Mouse (Mus musculus) layer of hippocampus, adult 2 months (tissue): ENCODE data around the gene Defb22. TPM values are rescaled to one million over a fixed set of nuclear protein-coding genes. Genes with fewer than 3 reads are reported as not detected.
A peak's percentile ranks its signal among the peaks of the same experiment; 100 is the strongest.

Experiments used
- DNase-seq, 2 experiments: peaks; one replicate each; pipeline ENCODE4 v3.0.0; 2022; ENCODE audit warnings: low spot score in 2 of 2
- H3K27ac ChIP-seq: fragments of 200-600 bp; 2 replicates; pipeline ENCODE4 v1.8.1; 2022
- H3K4me3 ChIP-seq: fragments of 200-600 bp; 2 replicates; pipeline ENCODE4 v1.8.1; 2022; ENCODE audit warnings: mild to moderate bottlenecking
- CTCF ChIP-seq: fragments of 200-600 bp; conservative IDR thresholded peaks from 2 replicates; pipeline ENCODE4 v1.8.1; 2022; ENCODE audit warnings: antibody characterized with exemption, mild to moderate bottlenecking, moderate library complexity
- total RNA-seq, 2 experiments: library from RNA; stranded (reverse); gene quantifications; 2 replicates each; pipeline ENCODE4 v1.2.3; 2021

Defb22 gene
- total RNA-seq, 2 experiments from 2014 or later: not detected

- Histone ChIP-seq H3K27ac (no peak within 1 kb of the TSS), H3K4me3 (no peak within 1 kb of the TSS)
- TF ChIP-seq CTCF: peak; percentile 46
- DNase-seq: no peak
Measured at GRCm38 (mm10) chr2:152464570-152465150, 25.3 kb downstream of the Defb22 start, which contains the start of gene Defb23. Gene Defb23, minus strand, starts transcription at chr2:152464620.

GRCm38 (mm10) chr2:152459241-152459640 lies 30.7 kb downstream of the Defb22 start:
- H3K4me3 ChIP-seq: no peak overlapping the region
- DNase-seq: no peak

GRCm38 (mm10) chr2:152452101-152452781 lies 37.7 kb downstream of the Defb22 start:
- Histone ChIP-seq H3K27ac (no peak overlapping the region), H3K4me3 (no peak overlapping the region)
- no peak for TF ChIP-seq CTCF
- no peak for DNase-seq

More at GRCm38 (mm10) chr2:152459241-152459640, 30.7 kb downstream of the Defb22 start:
- TF ChIP-seq CTCF: no peak
- no peak overlapping the region for H3K27ac ChIP-seq

GRCm38 (mm10) chr2:152450241-152450640 lies 39.7 kb downstream of the Defb22 start:
- TF ChIP-seq CTCF: peak; percentile 76
- peak; percentile 46 to 79 for DNase-seq
- H3K27ac ChIP-seq: no peak overlapping the region
- no peak overlapping the region for H3K4me3 ChIP-seq

- TF ChIP-seq CTCF: no peak
- H3K27ac ChIP-seq: no peak overlapping the region
- DNase-seq: no peak
- no peak overlapping the region for H3K4me3 ChIP-seq
Measured at GRCm38 (mm10) chr2:152447461-152447860, 42.5 kb downstream of the Defb22 start.

GRCm38 (mm10) chr2:152446642-152447041 lies 43.3 kb downstream of the Defb22 start:
- Histone ChIP-seq H3K4me3 (no peak overlapping the region), H3K27ac (no peak overlapping the region)
- TF ChIP-seq CTCF: no peak
- no peak for DNase-seq

GRCm38 (mm10) chr2:152443281-152443680 lies 46.7 kb downstream of the Defb22 start:
- Histone ChIP-seq H3K27ac (no peak overlapping the region), H3K4me3 (no peak overlapping the region)
- DNase-seq: peak; percentile 32 to 35
- no peak for TF ChIP-seq CTCF

GRCm38 (mm10) chr2:152442322-152442721 lies 47.6 kb downstream of the Defb22 start:
- no peak overlapping the region for H3K27ac ChIP-seq
- H3K4me3 ChIP-seq: no peak overlapping the region
- TF ChIP-seq CTCF: no peak
- DNase-seq: no peak

GRCm38 (mm10) chr2:152439833-152440232 lies 50.1 kb downstream of the Defb22 start:
- no peak for DNase-seq
- no peak for TF ChIP-seq CTCF
- Histone ChIP-seq H3K4me3 (no peak overlapping the region), H3K27ac (no peak overlapping the region)

- no peak for DNase-seq
- TF ChIP-seq CTCF: peak; percentile 55
- no peak overlapping the region for H3K4me3 ChIP-seq
- H3K27ac ChIP-seq: no peak overlapping the region
Measured at GRCm38 (mm10) chr2:152438963-152439362, 51.0 kb downstream of the Defb22 start.

- H3K27ac ChIP-seq: peak overlapping the region; percentile 58
- peak overlapping the region; percentile 50 for H3K4me3 ChIP-seq
- DNase-seq: peak; percentile 85 to 90
- TF ChIP-seq CTCF: peak; percentile 100
Measured at GRCm38 (mm10) chr2:152436983-152437860, 52.7 kb downstream of the Defb22 start.

- Histone ChIP-seq H3K4me3 (no peak overlapping the region), H3K27ac (no peak overlapping the region)
- DNase-seq: no peak
- no peak for TF ChIP-seq CTCF
Measured at GRCm38 (mm10) chr2:152436405-152436901, 53.5 kb downstream of the Defb22 start.

Other genes with a start within 250 kb of the Defb22 start
- gene Tbc1d20, start 196.3 kb downstream of the Defb22 start, total RNA-seq: 10 to 100 TPM; 51.1 to 54.6 TPM
- 100 to 1,000 TPM; 103 to 125 TPM for gene Rbck1, start 157.5 kb downstream of the Defb22 start, total RNA-seq
- gene Trib3, start 146.1 kb downstream of the Defb22 start, total RNA-seq: under 1 TPM; 0.41 to 0.54 TPM
- gene Nrsn2, start 113.5 kb downstream of the Defb22 start, total RNA-seq: 10 to 100 TPM; 66.3 to 83.0 TPM
- 10 to 100 TPM; 16.5 to 19.5 TPM for gene Sox12, start 92.1 kb downstream of the Defb22 start, total RNA-seq
- gene Zcchc3, start 75.1 kb downstream of the Defb22 start, total RNA-seq: 10 to 100 TPM in 1 of 2 experiments, 1 to 10 TPM in 1; 9.9 to 10.1 TPM
- 1 to 10 TPM; 2.4 to 3.2 TPM for gene 6820408C15Rik, start 74.6 kb downstream of the Defb22 start, total RNA-seq
- not detected for gene Defb23, start 25.5 kb downstream of the Defb22 start, total RNA-seq
- not detected for gene Defb20, start 13.1 kb downstream of the Defb22 start, total RNA-seq
- not detected for gene Defb26, start 21.6 kb upstream of the Defb22 start, total RNA-seq
- gene Defb28, start 28.1 kb upstream of the Defb22 start, total RNA-seq: not detected
- gene Defb29, start 50.0 kb upstream of the Defb22 start, total RNA-seq: not detected
- gene Gm17416, start 79.2 kb upstream of the Defb22 start, total RNA-seq: not detected
- gene Defb21, start 82.6 kb upstream of the Defb22 start, total RNA-seq: not detected
- not detected for gene Defb19, start 90.2 kb upstream of the Defb22 start, total RNA-seq
- not detected for gene Defb45, start 109.3 kb upstream of the Defb22 start, total RNA-seq
- gene Defb36, start 114.2 kb upstream of the Defb22 start, total RNA-seq: not detected
- gene Defb25, start 132.9 kb upstream of the Defb22 start, total RNA-seq: not detected
- 1 to 10 TPM in 1 of 2 experiments, under 1 TPM in 1; 0.42 to 2.0 TPM for gene Rem1, start 136.8 kb upstream of the Defb22 start, total RNA-seq
- 10 to 100 TPM; 71.5 to 73.3 TPM for gene H13, start 179.3 kb upstream of the Defb22 start, total RNA-seq
- 10 to 100 TPM; 18.8 to 20.8 TPM for gene Mcts2, start 196.9 kb upstream of the Defb22 start, total RNA-seq
- gene Id1, start 246.1 kb upstream of the Defb22 start, total RNA-seq: 10 to 100 TPM; 23.5 to 25.4 TPM